Mouse (Mus musculus) lung, adult 2 months (tissue): ENCODE measurements around the gene Selenov. TPM values are rescaled to one million over a fixed set of nuclear protein-coding genes. Genes with fewer than 3 reads are reported as not detected.

ENCODE experiments used
- DNase-seq: peaks from one replicate; pipeline ENCODE4 v3.0.0; 2022
- H3K4me1 ChIP-seq: fragments of 200-500 bp; 2 replicates; pipeline ENCODE4 v1.6.1; 2011; ENCODE audit warnings: low read length; ENCODE audit not compliant: control insufficient read depth, insufficient read depth
- H3K4me3 ChIP-seq: fragments of 200-500 bp; replicated peaks from 2 replicates; pipeline ENCODE3; 2011; ENCODE audit warnings: low read depth, mild to moderate bottlenecking, control low read depth, low read length; ENCODE audit errors: extremely low read depth
- CTCF ChIP-seq: fragments of 200-500 bp; IDR thresholded peaks from 2 replicates; pipeline ENCODE4 v1.5.1; 2011; ENCODE audit warnings: mild to moderate bottlenecking, low read length, control low read depth; ENCODE audit not compliant: insufficient read depth
- POLR2A ChIP-seq: fragments of 200-500 bp; IDR thresholded peaks from 2 replicates; pipeline ENCODE4 v1.6.1; 2011; ENCODE audit warnings: low read depth, mild to moderate bottlenecking, control low read depth, low read length, borderline replicate concordance; ENCODE audit errors: extremely low read depth
- WGBS: fragments of 180-500 bp; shearing (Covaris S2); methylation state at CpG from one replicate; pipeline ENCODE4 v1.1.7; 2018; 5-methylcytosine and 5-hydroxymethylcytosine counted together
- polyA plus RNA-seq: library from polyadenylated mRNA; depleted of rRNA; stranded (reverse); fragments of >200 nt; gene quantifications from 2 replicates; pipeline ENCODE4 v1.2.3, GENCODE M21; 2012; rRNA removed

Gene Selenov
- polyA plus RNA-seq = not detected in 2 replicates

DNA sequence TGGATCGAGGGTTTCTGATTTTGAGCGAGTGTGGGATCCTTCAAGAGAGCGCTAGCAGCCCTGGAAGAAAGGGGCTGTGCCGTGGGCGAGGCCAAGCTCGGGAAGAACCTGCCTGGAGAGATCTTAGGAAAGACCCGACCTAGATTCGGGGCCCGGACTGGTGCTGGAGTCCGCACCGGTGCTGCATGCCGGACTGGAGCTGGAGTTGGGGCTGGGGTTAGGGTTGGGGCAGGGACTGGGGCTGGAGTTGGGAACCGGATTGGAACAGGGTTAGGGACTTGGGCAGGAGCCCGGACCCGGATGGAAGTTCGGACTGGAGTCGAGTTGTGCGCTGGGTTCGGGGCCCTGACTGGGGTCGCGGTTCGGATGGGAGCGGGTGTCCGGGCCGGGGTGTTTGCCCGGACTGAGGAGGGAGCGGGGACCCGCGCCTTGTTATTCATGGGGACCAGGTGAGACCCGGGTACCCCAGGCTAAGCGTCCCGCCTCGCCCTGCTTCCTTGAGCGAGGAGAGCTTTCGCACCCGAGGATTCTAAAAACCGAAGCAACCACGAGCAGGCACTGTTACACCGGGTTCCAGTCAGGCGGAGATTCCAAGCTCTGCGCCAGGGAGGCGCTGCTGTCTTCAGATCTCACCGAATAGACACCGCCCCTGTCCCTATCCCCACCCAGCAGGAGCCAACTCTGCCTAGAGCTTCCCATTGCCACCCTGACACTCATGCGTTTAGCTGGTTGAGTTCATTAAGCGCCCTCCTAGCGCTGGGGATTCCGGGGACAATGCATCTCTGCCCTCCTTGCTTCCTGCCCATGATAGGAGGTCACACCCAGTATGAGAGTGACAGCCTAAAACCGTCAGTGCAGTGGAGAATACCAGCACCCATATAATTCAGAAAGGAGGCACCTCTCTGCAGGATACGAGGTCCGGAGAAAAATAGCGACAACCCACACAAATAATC is at the start of gene Selenov:
Selenov (minus strand) TSS at position 549 of the 953 bp plus-strand sequence.
- Histone ChIP-seq H3K4me1 (no peaks in the 10 kb centered on the region), H3K4me3 (no peak within 1 kb of the TSS)
- 3% methylated on average over 52 of the region's 52 CpGs for WGBS
- no peak for DNase-seq
- TF ChIP-seq CTCF (no peak), POLR2A (no peak)

DNA sequence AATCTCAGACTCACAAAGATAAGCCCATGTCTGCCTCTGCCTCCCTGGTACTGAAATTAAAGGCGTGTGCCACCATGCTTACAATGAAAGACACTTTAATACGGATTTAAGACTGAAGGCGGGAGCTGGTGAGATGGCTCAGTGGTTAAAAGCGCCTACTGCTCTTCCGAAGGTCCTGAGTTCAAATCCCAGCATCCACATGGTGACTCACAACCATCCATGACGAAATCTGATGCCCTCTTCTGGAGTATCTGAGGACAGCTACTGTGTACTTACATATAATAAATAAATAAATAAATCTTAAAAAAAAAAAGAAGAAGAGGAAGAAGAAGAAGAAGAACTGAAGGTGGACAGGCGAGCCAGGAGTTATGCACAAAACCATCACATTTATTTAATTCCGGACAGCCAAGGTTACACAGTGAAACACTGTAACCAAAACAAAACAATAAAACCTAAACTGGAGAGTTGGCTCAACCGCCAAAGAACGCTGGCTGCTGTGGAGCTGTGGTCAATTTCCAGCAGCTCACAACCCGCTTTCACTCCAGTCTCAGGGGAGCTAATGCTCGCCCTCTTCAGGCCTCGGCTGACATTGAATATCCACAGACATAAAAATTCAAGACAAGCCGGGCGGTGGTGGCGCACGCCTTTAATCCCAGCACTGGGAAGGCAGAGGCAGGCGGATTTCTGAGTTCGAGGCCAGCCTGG is 48.4 kb upstream of the Selenov start:
- peaks cover 6% of the 10 kb centered on the region; the same call in 1 of the 2 replicates for H3K4me1 ChIP-seq
- peak; percentile 42 for DNase-seq
- TF ChIP-seq CTCF = peak; percentile 21; the same call in 1 of the 2 replicates
- TF ChIP-seq POLR2A = no peak
- WGBS = 48% methylated on average over 19 of the region's 19 CpGs
- no peak overlapping the region for H3K4me3 ChIP-seq

DNA sequence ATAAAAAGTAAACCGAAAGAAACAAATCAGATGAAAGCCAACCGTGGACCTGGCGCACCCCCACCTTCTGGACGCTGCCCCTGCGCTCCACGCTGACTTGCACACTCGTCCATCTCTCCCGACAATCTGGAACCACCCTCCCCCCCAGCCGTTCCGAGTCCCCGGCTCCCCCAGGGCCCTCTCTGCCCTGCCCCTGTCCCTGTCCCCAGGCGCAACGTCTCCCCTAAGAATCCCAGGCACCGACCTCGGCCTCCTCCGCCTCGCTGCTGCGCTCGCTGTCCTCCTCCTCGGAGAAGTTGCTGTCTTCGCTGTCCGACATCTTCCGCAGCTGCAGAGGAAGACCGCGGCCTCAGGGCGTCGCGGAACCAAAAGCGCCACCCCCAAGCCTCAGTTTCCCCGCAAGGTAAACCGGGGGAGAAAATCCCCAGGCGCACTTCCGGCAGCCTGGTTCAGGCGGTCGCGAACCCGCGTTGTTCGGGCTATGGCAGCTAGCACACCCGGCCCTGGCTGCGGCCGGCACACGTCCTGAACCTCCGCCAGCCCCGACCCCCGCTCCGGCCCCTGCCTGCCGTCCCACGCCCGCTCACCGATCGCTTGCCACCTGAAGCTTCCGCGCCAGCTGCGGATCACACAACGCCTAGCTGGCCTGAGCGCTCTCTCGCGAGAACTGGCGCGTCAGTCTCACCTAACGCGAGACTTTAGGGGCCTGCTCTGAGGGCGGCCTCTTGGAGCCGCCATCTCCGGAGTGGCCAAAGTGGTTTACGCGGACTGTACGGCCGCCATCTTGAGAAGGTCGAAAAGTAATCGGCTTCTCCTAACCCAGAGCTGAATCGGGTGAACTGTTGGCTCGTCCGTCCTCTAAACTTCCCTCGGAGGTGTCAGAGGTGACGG is 47.4 kb upstream of the Selenov start, which contains the start of gene Supt5:
Supt5 (minus strand) TSS at position 639 of the 891 bp plus-strand sequence.
- peak within 1 kb of the TSS; percentile 98 for H3K4me3 ChIP-seq
- under 1% methylated on average over 77 of the region's 77 CpGs for WGBS
- TF ChIP-seq POLR2A = peak; percentile 93
- TF ChIP-seq CTCF = no peak
- H3K4me1 ChIP-seq = peaks cover 6% of the 10 kb centered on the region; the same call in 1 of the 2 replicates
- DNase-seq = peak; percentile 97

DNA sequence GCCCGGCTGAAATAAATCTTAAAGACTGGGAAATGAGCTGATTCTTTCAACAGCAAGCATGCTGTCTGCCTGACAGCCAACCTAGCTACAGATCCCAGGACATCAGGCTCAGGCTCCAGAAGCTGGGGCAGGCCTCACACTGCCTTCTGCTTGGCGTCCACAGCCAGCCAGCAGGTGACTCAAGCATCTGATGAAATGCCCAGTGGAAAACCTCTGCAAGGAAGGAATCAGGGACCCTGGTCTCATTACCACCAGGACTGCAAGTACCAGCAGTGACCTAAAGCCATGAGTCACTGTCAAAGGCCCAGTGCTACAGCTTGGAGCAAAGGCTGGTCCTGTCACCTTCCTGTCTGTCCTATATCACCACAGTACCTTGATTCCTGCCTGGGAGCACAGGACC is 44.5 kb upstream of the Selenov start:
- Histone ChIP-seq H3K4me3 (no peak overlapping the region), H3K4me1 (peaks cover 6% of the 10 kb centered on the region; the same call in 1 of the 2 replicates)
- no peak for TF ChIP-seq POLR2A
- TF ChIP-seq CTCF = no peak
- no peak for DNase-seq
- whole genome bisulfite sequencing = 86% methylated on average over 2 of the region's 2 CpGs

DNA sequence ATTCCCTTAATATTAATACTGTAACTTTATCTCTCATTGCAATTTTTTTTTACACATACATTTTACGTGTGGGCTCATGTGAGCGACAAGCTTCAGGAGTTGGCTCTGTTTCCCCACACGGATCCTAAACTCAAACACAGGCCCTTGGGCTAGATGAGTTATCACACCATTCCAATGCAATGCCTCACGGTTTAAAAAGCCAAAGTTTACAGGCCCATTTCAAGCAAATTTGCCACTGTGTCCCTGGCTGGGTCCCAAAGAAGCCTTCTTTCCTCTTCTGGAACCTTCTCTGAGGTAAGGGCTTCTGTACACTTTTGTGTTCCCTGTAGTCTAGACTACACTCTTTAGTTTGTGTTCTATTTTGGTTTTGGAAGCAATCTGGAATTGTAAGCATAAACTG is 43.5 kb upstream of the Selenov start:
- H3K4me1 ChIP-seq = peaks cover 6% of the 10 kb centered on the region; the same call in 1 of the 2 replicates
- no peak for TF ChIP-seq CTCF
- no peak for TF ChIP-seq POLR2A
- no peak overlapping the region for H3K4me3 ChIP-seq
- WGBS = 57% methylated on average over 4 of the region's 4 CpGs
- no peak for DNase-seq

DNA sequence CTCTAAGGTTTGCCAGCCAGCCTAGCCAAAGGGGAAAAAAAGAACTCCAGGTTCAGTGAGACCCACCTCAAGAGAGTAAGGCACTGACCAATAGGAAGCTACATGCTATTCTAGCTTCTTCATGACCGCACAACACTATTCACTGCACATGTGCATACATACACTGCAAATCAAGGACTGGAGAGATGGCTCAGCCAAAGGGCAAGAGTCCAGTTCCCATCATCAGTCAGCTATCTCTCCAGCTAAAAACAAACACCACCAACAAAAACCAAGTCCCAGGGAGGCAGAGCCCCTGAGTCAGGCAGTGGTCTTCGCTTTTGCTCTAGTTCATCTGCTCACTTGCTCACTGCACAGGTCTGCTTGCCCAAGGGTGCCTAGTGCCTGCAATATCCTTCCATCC is 37.3 kb upstream of the Selenov start:
- WGBS = 95% methylated on average over 2 of the region's 2 CpGs
- Histone ChIP-seq H3K4me1 (no peaks in the 10 kb centered on the region), H3K4me3 (no peak overlapping the region)
- TF ChIP-seq POLR2A (no peak), CTCF (no peak)
- no peak for DNase-seq

DNA sequence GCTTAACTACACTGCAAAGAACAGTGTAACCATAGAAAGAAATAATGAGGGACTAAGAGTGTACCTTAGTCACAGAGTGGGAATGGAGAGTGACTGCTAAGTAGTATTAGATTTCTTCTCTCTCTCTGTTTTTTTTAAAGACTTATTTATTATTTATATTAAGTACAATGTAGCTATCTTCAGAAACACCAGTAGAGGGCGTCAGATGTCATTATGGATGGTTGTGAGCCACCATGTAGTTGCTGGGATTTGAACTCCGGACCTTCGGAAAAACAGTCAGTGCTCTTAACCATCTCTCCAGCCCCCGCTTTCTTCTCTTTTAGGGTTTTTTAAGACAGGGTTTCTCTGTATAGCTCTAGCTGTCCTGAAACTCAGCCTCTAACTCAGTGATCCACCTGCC is 35.5 kb upstream of the Selenov start:
- WGBS = 81% methylated on average over 4 of the region's 4 CpGs

DNA sequence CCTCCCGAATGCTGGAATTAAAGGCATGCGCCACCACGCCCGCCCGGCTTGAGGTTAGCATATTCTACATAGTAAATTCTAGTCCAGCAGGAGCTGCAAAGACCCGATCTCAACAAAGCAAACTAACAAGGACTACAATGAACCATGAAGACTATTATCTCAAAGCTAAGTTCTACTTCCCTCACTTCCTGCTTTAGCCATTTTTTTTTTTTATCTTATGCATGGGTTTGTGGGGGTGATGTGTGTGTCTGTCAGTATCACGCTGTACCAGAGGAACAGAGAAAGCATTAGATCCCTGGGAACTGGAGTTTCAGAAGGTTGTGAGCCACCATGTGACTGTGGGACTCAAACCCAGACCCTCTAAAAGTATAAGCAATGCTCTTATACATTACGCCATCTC is 34.3 kb upstream of the Selenov start:
- 96% methylated on average over 8 of the region's 8 CpGs for WGBS

More for the DNA sequence above, 35.5 kb upstream of the Selenov start:
- no peak for DNase-seq
- Histone ChIP-seq H3K4me3 (no peak overlapping the region), H3K4me1 (no peaks in the 10 kb centered on the region)
- TF ChIP-seq POLR2A = no peak
- TF ChIP-seq CTCF = no peak

More for the DNA sequence above, 34.3 kb upstream of the Selenov start:
- no peak overlapping the region for H3K4me3 ChIP-seq
- H3K4me1 ChIP-seq = no peaks in the 10 kb centered on the region
- DNase-seq = no peak
- TF ChIP-seq CTCF = no peak
- no peak for TF ChIP-seq POLR2A
